Mouse (Mus musculus) small intestine, adult 2 months (tissue): ENCODE data around the gene Dock3.

Source experiments
- CTCF ChIP-seq: fragments of 200-500 bp; IDR thresholded peaks from 2 replicates; pipeline ENCODE4 v1.5.1; 2012; ENCODE audit warnings: low read depth, mild to moderate bottlenecking, control low read depth, inconsistent platforms, low read length, moderate library complexity, mixed read lengths; ENCODE audit not compliant: insufficient replicate concordance, insufficient read length; ENCODE audit errors: extremely low read depth
- POLR2A ChIP-seq: fragments of 200-500 bp; IDR thresholded peaks from 2 replicates; pipeline ENCODE4 v1.6.1; 2012; ENCODE audit warnings: low read depth, mild to moderate bottlenecking, control low read depth, inconsistent platforms, low read length, moderate library complexity

DNA sequence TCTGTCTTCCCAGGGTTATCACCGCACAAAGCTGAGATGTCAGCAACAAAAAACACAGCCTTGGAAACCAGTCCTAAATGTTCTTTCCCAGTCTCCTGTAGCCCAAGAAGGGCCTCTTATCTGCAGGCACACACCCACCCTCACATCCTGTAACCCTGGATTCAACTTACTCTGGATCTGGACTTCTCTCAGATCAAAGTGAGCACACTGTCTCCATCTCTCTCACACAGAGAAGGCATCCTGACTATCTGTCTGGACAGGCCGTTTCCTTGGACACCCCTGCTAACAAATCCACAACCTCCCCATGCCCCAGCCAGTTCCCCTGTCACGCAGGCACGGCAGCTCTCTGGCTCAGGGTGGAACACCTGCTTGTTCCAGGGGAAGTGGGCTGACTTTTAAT, 40.6 kb upstream of the Dock3 start:
- no peak for TF ChIP-seq CTCF
- TF ChIP-seq POLR2A: no peak
